Mouse (Mus musculus) intestine, embryonic 14.5 days (tissue): ENCODE measurements around the gene Mpdu1. TPM values are rescaled to one million over a fixed set of nuclear protein-coding genes. Genes with fewer than 3 reads are reported as not detected.
A peak's percentile ranks its signal among the peaks of the same experiment; 100 is the strongest.

ENCODE experiments used
- ATAC-seq: fragments of 200-750 bp; cut with Nextera tagmentation; replicated peaks from 2 replicates; pipeline ENCODE4 v1.8.0; 2017; ENCODE audit warnings: low read depth, moderate number of reproducible peaks, moderate TSS enrichment, moderate library complexity; ENCODE audit not compliant: low FRiP score, low TSS enrichment
- DNase-seq: peaks from one replicate; pipeline ENCODE4 v3.0.0-alpha.2; 2018; ENCODE audit warnings: low spot score
- H3K27ac ChIP-seq: fragments of 300-500 bp; sonication (generic); 2 replicates; pipeline ENCODE4 v1.5.1; 2014; ENCODE audit warnings: low read depth, mild to moderate bottlenecking, control low read depth
- H3K27me3 ChIP-seq: fragments of 300-500 bp; sonication (generic); replicated peaks from 2 replicates; pipeline ENCODE4 v1.6.1; 2014; ENCODE audit warnings: low read length, control low read depth; ENCODE audit not compliant: control insufficient read depth, insufficient read depth
- H3K36me3 ChIP-seq: fragments of 300-500 bp; sonication (generic); 2 replicates; pipeline ENCODE4 v1.6.1; 2014; ENCODE audit warnings: low read length, control low read depth; ENCODE audit not compliant: control insufficient read depth, insufficient read depth
- H3K4me1 ChIP-seq: fragments of 300-500 bp; sonication (generic); replicated peaks from 2 replicates; pipeline ENCODE4 v1.6.1; 2014; ENCODE audit warnings: low read length, control low read depth, mixed read lengths; ENCODE audit not compliant: control insufficient read depth, insufficient read depth
- H3K4me2 ChIP-seq: fragments of 300-500 bp; sonication (generic); 2 replicates; pipeline ENCODE4 v1.6.1; 2014; ENCODE audit warnings: low read length
- H3K4me3 ChIP-seq: fragments of 300-500 bp; sonication (generic); 2 replicates; pipeline ENCODE4 v1.5.1; 2014; ENCODE audit warnings: low read depth, low read length, control low read depth, mixed read lengths
- H3K9ac ChIP-seq: fragments of 300-500 bp; sonication (generic); 2 replicates; pipeline ENCODE4 v1.6.1; 2014; ENCODE audit warnings: mild to moderate bottlenecking, low read length
- H3K9me3 ChIP-seq: fragments of 300-500 bp; sonication (generic); 2 replicates; pipeline ENCODE4 v1.6.1; 2016; ENCODE audit warnings: low read length, control low read depth; ENCODE audit not compliant: control insufficient read depth
- WGBS: fragments of 180-500 bp; shearing (Covaris S2); extraction: QIAGEN DNeasy Blood & Tissue Kit; methylation state at CpG from one replicate; pipeline ENCODE4 v1.1.7; 2014; 5-methylcytosine and 5-hydroxymethylcytosine counted together
- polyA plus RNA-seq: library from polyadenylated mRNA; unstranded; fragments of >200 nt; fragmentation: Nextera tagmentation; extraction: Ambion mirVana; gene quantifications from 2 replicates; pipeline ENCODE4 v1.2.1, GENCODE M21; 2014

Gene Mpdu1
- polyA plus RNA-seq, 1 experiment from 2014 or later, result 39.3 TPM

GRCm38 (mm10) chr11:69684936-69685335, 22.5 kb upstream of the Mpdu1 start:
- WGBS, result 85% methylated on average over 6 of the region's 6 CpGs
- peaks cover 26% of the 10 kb centered on the region for H3K4me1 ChIP-seq
- H3K27me3 ChIP-seq, result no peaks in the 10 kb centered on the region
- H3K36me3 ChIP-seq, result peaks cover 4% of the 10 kb centered on the region; the same call in 1 of the 2 replicates
- H3K4me2 ChIP-seq, result no peak overlapping the region
- no peak for DNase-seq
- no peak overlapping the region for H3K27ac ChIP-seq
- no peak overlapping the region for H3K4me3 ChIP-seq
- no peak overlapping the region for H3K9ac ChIP-seq
- no peak for ATAC-seq
- H3K9me3 ChIP-seq, result no peaks in the 10 kb centered on the region

DNA sequence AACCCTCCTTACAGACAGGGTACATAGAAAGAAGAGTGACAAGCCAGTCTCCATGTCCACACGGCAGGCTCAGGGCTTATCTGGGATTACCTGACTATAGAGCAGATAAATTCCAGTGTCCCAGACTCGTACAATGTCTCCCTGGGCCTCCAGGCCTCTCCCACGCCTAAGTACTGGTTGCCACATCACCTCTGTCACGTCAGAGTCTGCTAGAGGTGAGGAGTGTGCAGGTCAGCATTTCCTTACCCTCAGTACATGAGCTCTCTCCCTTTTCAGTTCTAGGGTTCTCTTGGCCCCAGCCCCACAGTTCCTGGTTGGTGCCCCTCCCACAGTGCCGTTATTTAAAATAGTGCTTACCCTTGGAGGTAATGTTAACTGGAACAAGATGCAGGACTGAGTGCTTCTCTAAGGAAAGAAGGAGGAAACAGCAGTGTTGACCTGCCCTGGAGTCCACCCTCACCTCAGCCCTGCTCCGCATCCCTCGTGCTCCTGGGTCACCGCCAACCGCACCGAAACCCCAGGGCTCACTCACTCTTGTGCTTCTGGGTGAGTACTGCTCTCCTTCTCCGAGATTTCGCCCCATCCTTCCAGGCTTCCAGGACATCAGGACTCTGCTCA, 21.8 kb upstream of the Mpdu1 start:
- H3K9me3 ChIP-seq, result no peaks in the 10 kb centered on the region
- WGBS, result 89% methylated on average over 12 of the region's 12 CpGs
- no peak overlapping the region for H3K9ac ChIP-seq
- H3K36me3 ChIP-seq, result peaks cover 9% of the 10 kb centered on the region
- H3K4me2 ChIP-seq, result no peak overlapping the region
- peaks cover 27% of the 10 kb centered on the region for H3K4me1 ChIP-seq
- no peak for ATAC-seq
- no peak overlapping the region for H3K4me3 ChIP-seq
- no peak for DNase-seq
- no peaks in the 10 kb centered on the region for H3K27me3 ChIP-seq
- no peak overlapping the region for H3K27ac ChIP-seq

- DNase-seq, result no peak
- Histone ChIP-seq H3K27ac (0 out of 2 replicates have a peak overlapping the region, but pooled peaks have one; percentile 92), H3K4me2 (peak overlapping the region; percentile 92; the same call in 1 of the 2 replicates), H3K4me3 (no peak overlapping the region), H3K27me3 (no peaks in the 10 kb centered on the region), H3K9ac (no peak overlapping the region; the same call in 1 of the 2 replicates), H3K4me1 (peaks cover 30% of the 10 kb centered on the region), H3K9me3 (no peaks in the 10 kb centered on the region), H3K36me3 (peaks cover 13% of the 10 kb centered on the region)
- 82% methylated on average over 7 of the region's 7 CpGs for WGBS
- ATAC-seq, result no peak
Measured at GRCm38 (mm10) chr11:69683576-69683975, 21.1 kb upstream of the Mpdu1 start.

DNA sequence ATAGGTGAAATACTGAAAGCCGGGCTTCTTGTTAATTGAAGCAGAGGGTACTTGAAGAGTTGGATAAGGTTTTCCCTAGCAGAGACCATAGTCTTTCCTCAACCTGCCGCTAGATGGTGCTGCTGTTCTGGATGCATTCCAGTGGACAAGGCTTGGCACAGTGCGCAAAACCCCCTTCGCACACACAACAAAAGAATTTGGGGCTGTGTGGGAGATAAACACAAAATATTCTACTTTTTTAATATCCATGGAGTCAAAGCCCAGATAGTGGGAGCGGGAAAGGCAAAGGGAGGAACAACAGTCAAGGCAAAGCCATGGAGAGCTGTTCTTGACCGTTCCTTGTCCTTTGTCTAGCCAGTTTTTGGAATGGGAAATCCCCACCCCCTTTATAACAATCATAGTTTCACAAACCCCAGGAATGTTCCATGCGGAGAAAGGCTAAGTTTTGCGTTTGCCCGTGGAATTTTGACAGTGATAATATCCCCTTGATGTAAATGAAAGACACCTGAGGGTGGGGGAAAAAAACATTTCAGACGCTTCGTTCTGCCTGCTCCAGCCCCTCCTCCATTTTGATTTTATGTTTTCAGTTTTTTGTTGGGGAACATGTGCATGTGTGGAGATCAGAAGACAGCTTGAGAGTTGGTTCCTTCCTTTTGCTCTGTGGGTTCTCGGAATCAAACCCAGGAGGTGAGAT, 20.5 kb upstream of the Mpdu1 start:
- peak overlapping the region; percentile 15 for H3K4me3 ChIP-seq

DNA sequence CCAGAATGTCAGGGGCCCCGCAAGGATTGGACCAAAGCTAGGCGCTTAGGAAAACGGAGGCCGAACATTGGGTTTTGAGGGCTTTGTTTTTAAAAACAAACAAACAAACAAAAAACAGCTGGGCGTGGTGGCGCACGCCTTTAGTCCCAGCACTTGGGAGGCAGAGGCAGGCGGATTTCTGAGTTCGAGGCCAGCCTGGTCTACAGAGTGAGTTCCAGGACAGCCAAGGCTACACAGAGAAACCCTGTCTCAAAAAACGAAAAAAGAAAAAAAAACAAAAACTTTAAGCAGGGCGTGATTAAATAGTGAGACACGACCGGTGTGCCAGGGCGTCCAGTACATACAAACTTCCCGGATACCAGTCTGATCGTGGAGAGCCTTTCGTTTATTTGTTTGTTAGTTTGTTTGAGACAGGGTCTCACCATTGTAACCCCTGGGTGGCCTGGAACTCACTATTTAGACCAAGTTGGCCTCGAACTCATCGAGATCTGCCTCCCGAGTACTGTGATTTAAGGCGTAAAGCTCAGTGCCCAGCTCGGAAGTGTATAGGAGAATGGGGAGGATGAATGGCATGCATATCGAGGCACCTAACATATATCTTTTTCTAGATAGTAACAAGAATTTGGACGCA, 19.9 kb upstream of the Mpdu1 start:
- Histone ChIP-seq H3K4me2 (peak overlapping the region; percentile 92), H3K4me1 (peaks cover 30% of the 10 kb centered on the region), H3K36me3 (peaks cover 24% of the 10 kb centered on the region), H3K9me3 (no peaks in the 10 kb centered on the region), H3K27me3 (no peaks in the 10 kb centered on the region), H3K4me3 (peak overlapping the region; percentile 86), H3K27ac (peak overlapping the region; percentile 92), H3K9ac (peak overlapping the region; percentile 78)
- WGBS, result 25% methylated on average over 24 of the region's 24 CpGs
- DNase-seq, result no peak
- ATAC-seq, result peak; percentile 10; the same call in 1 of the 2 replicates

More for the DNA sequence above, 20.5 kb upstream of the Mpdu1 start:
- Histone ChIP-seq H3K36me3 (peaks cover 19% of the 10 kb centered on the region), H3K9me3 (no peaks in the 10 kb centered on the region), H3K4me1 (peaks cover 30% of the 10 kb centered on the region), H3K27ac (peak overlapping the region; percentile 92), H3K9ac (peak overlapping the region; percentile 44), H3K4me2 (peak overlapping the region; percentile 92), H3K27me3 (no peaks in the 10 kb centered on the region)
- ATAC-seq (0 out of 2 replicates have a peak, but pooled peaks have one; percentile 28), DNase-seq (peak; percentile 96)
- 17% methylated on average over 12 of the region's 12 CpGs for WGBS

- no peaks in the 10 kb centered on the region for H3K9me3 ChIP-seq
- DNase-seq (peak; percentile 98), ATAC-seq (peak; percentile 94)
- H3K36me3 ChIP-seq, result peaks cover 32% of the 10 kb centered on the region
- peak within 1 kb of the TSS; percentile 78 for H3K9ac ChIP-seq
- no peaks in the 10 kb centered on the region for H3K27me3 ChIP-seq
- WGBS, result under 1% methylated on average over 78 of the region's 80 CpGs
- H3K4me1 ChIP-seq, result peaks cover 29% of the 10 kb centered on the region
- peak within 1 kb of the TSS; percentile 92 for H3K27ac ChIP-seq
- peak within 1 kb of the TSS; percentile 92 for H3K4me2 ChIP-seq
- peak within 1 kb of the TSS; percentile 86 for H3K4me3 ChIP-seq
Measured at GRCm38 (mm10) chr11:69681314-69682208, 19.1 kb upstream of the Mpdu1 start, which contains the start of gene Senp3. Gene Senp3, minus strand, starts transcription at chr11:69682084.

- no peaks in the 10 kb centered on the region for H3K27me3 ChIP-seq
- H3K27ac ChIP-seq, result no peak overlapping the region
- peak overlapping the region; percentile 86 for H3K4me3 ChIP-seq
- H3K36me3 ChIP-seq, result peaks cover 44% of the 10 kb centered on the region
- no peaks in the 10 kb centered on the region for H3K9me3 ChIP-seq
- H3K4me1 ChIP-seq, result peaks cover 22% of the 10 kb centered on the region
- ATAC-seq (no peak), DNase-seq (no peak)
- WGBS, result 89% methylated on average over 30 of the region's 30 CpGs
- H3K4me2 ChIP-seq, result peak overlapping the region; percentile 92
- H3K9ac ChIP-seq, result peak overlapping the region; percentile 78
Measured at GRCm38 (mm10) chr11:69680136-69680855, 17.9 kb upstream of the Mpdu1 start.
